Mouse (Mus musculus): Measurements from ENCODE around the gene Fer1l5.

Fer1l5 gene

GRCm38 (mm10) chr1:36371934-36372845, at the start of gene Fer1l5:
Gene Fer1l5, plus strand, starts transcription at chr1:36372291.
- DNase-seq (ENCODE audit: low read depth, low spot score), result no peak

- no peak for DNase-seq (ENCODE audit: low read depth, low spot score)
Observed at GRCm38 (mm10) chr1:36323076-36323475, 49.0 kb upstream of the Fer1l5 start.

- peak; percentile 87 for DNase-seq (ENCODE audit: low read depth, low spot score)
Observed at GRCm38 (mm10) chr1:36323746-36324448, 48.2 kb upstream of the Fer1l5 start.

- no peak for DNase-seq (ENCODE audit: low read depth, low spot score)
Observed at GRCm38 (mm10) chr1:36325900-36326321, 46.2 kb upstream of the Fer1l5 start.

- DNase-seq (ENCODE audit: low read depth, low spot score), result no peak
Observed at GRCm38 (mm10) chr1:36326815-36327214, 45.3 kb upstream of the Fer1l5 start.

- no peak for DNase-seq (ENCODE audit: low read depth, low spot score)
Observed at GRCm38 (mm10) chr1:36331743-36332142, 40.3 kb upstream of the Fer1l5 start.

GRCm38 (mm10) chr1:36332955-36333887, 38.9 kb upstream of the Fer1l5 start:
- no peak for DNase-seq (ENCODE audit: low read depth, low spot score)

GRCm38 (mm10) chr1:36342547-36342946, 29.5 kb upstream of the Fer1l5 start:
- no peak for DNase-seq (ENCODE audit: low read depth, low spot score)

GRCm38 (mm10) chr1:36352351-36352750, 19.7 kb upstream of the Fer1l5 start:
- DNase-seq (ENCODE audit: low read depth, low spot score), result no peak

GRCm38 (mm10) chr1:36356955-36357695, 15.0 kb upstream of the Fer1l5 start:
- DNase-seq (ENCODE audit: low read depth, low spot score), result no peak

- peak; percentile 46 for DNase-seq (ENCODE audit: low read depth, low spot score)
Observed at GRCm38 (mm10) chr1:36367698-36368097, 4.4 kb upstream of the Fer1l5 start.

- peak; percentile 40 for DNase-seq (ENCODE audit: low read depth, low spot score)
Observed at GRCm38 (mm10) chr1:36368112-36368968, 3.8 kb upstream of the Fer1l5 start.

- peak; percentile 96 for DNase-seq (ENCODE audit: low read depth, low spot score)
Observed at GRCm38 (mm10) chr1:36368969-36369645, 3.0 kb upstream of the Fer1l5 start, which contains the start of gene Kansl3. Gene Kansl3, minus strand, starts transcription at chr1:36369181.

- DNase-seq (ENCODE audit: low read depth, low spot score), result no peak
Observed at GRCm38 (mm10) chr1:36370918-36371317, 1.2 kb upstream of the Fer1l5 start.

- no peak for DNase-seq (ENCODE audit: low read depth, low spot score)
Observed at GRCm38 (mm10) chr1:36378880-36379279, 6.8 kb downstream of the Fer1l5 start.

GRCm38 (mm10) chr1:36379582-36379981, 7.5 kb downstream of the Fer1l5 start:
- DNase-seq (ENCODE audit: low read depth, low spot score), result no peak

- DNase-seq (ENCODE audit: low read depth, low spot score), result no peak
Observed at GRCm38 (mm10) chr1:36397041-36397440, 24.9 kb downstream of the Fer1l5 start.

- DNase-seq (ENCODE audit: low read depth, low spot score), result no peak
Observed at GRCm38 (mm10) chr1:36401509-36401908, 29.4 kb downstream of the Fer1l5 start.

- no peak for DNase-seq (ENCODE audit: low read depth, low spot score)
Observed at GRCm38 (mm10) chr1:36404531-36404930, 32.4 kb downstream of the Fer1l5 start.
